Mouse (Mus musculus): ENCODE data around the gene Tnxb. TPM values are rescaled to one million over a fixed set of nuclear protein-coding genes. Genes with fewer than 3 reads are reported as not detected.

Tnxb gene
- polyA plus RNA-seq, 1 experiment from 2014 or later: 0.36 TPM

DNA sequence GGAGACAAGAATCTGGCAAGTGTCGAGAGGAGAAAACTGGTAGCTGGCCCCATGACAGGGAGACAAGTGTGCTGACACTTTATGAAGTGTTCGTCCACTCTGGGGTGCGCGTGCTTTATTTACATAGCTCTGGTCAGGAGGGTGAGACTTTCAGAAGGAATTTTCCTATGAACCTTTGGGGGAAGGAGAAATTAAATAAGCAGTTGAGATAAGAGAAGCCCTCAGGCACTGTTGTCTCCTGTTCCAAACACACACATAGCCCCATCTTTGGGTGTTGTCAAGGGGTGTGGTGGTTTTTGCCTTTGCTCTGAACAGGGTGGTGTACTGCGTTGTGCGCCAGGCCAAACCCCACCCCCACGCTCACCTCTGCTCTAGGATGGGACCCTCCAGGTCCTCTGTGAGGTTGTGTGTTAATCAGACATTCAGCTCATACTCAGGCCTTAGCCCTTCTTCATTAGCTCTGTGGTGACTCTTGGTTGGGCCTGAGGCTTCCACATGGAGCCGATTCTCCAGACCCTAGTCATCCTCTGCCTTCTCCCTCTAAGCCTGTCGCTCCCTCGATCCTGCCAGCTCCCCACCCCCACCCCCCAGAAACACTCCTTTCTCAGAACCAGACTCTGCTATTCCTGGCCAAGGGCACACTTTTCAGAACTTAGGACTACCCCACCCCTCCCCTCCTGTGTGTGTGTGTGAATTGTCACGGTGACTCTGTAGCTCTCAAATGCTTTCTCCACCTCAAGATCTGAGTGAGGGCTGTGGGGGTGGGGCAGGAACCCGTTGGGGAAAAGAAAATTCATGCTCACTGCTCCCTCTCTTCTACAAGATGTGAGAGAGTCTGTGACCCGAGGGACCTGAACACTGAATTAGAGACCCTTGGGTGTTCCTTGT lies 5.1 kb downstream of the Tnxb start:
- Histone ChIP-seq H3K36me3 (replicated peaks; ENCODE audit: insufficient read depth, low read length) (no peaks in the 10 kb centered on the region), H3K4me1 (ENCODE audit: insufficient read depth) (peaks cover 6% of the 10 kb centered on the region; the same call in 1 of the 2 replicates), H3K4me3 (ENCODE audit: low read depth, low read length) (no peak overlapping the region), H3K9me3 (ENCODE audit: low read length) (no peaks in the 10 kb centered on the region), H3K27ac (ENCODE audit: low read depth) (no peak overlapping the region), H3K4me2 (ENCODE audit: low read depth, low read length) (no peak overlapping the region), H3K9ac (replicated peaks) (no peak overlapping the region), H3K27me3 (ENCODE audit: insufficient read depth, low read length) (peaks cover 68% of the 10 kb centered on the region)
- ATAC-seq (no peak), DNase-seq (no peak)
- WGBS (ENCODE audit: insufficient replicate concordance): 55% methylated on average over 13 of the region's 13 CpGs
- no peak for TF ChIP-seq EP300 (IDR thresholded peaks at IDR 0.05; ENCODE audit: low read depth)
- TF ChIP-seq CTCF (IDR thresholded peaks at IDR 0.05; ENCODE audit: low read depth): no peak

DNA sequence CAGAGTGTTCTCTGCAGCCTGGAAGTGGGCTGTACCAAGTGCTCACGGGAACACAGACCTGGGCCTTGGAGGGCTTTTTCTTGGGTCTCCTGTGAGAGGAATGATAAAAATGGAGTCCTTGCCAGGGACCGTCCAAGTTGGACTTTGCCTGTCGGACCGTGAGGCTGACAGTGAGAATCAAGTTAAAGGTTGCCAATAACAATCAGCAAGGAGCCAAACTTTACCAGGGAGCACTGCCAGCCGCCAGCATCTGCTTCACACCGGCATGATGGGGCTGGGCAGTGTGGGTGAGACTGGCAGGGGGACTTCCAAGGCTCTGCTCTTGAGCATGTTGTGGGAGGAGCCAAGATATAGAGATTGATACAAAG lies 5.7 kb downstream of the Tnxb start:
- H3K27me3 ChIP-seq (ENCODE audit: insufficient read depth, low read length): peaks cover 63% of the 10 kb centered on the region
- no peak for DNase-seq
- no peak for TF ChIP-seq EP300 (IDR thresholded peaks at IDR 0.05; ENCODE audit: low read depth)
- TF ChIP-seq CTCF (IDR thresholded peaks at IDR 0.05; ENCODE audit: low read depth): no peak

DNA sequence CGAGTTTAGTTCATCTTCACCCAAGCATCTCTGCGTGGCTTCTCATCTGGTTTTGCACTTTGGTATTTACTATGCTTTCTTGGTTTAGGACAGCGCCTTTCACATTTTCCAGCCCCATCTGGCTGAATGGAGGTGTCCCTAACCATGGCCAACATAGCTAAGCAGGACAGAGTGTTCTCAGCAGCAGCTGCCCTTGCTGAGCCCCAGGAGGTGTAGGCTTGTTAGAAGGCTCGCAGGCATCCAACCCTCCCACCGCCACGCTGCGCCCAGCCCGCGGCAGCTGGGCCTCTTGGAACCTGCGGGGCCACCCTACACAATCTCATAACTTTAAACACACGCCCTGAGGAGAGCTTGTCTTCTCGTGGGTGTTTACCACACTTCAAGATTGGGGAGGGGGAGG lies 6.3 kb downstream of the Tnxb start:
- Histone ChIP-seq H3K4me2 (ENCODE audit: low read depth, low read length) (no peak overlapping the region), H3K27me3 (ENCODE audit: insufficient read depth, low read length) (peaks cover 63% of the 10 kb centered on the region), H3K36me3 (replicated peaks; ENCODE audit: insufficient read depth, low read length) (no peaks in the 10 kb centered on the region), H3K4me1 (ENCODE audit: insufficient read depth) (peaks cover 3% of the 10 kb centered on the region; the same call in 1 of the 2 replicates), H3K27ac (ENCODE audit: low read depth) (no peak overlapping the region), H3K9ac (replicated peaks) (no peak overlapping the region), H3K9me3 (ENCODE audit: low read length) (no peaks in the 10 kb centered on the region), H3K4me3 (ENCODE audit: low read depth, low read length) (no peak overlapping the region)
- 74% methylated on average over 12 of the region's 12 CpGs for WGBS (ENCODE audit: insufficient replicate concordance)
- TF ChIP-seq CTCF (IDR thresholded peaks at IDR 0.05; ENCODE audit: low read depth) (no peak), EP300 (IDR thresholded peaks at IDR 0.05; ENCODE audit: low read depth) (no peak)
- no peak for ATAC-seq
- no peak for DNase-seq

More for the DNA sequence above, 5.7 kb downstream of the Tnxb start:
- H3K36me3 ChIP-seq (replicated peaks; ENCODE audit: insufficient read depth, low read length): no peaks in the 10 kb centered on the region
- peaks cover 6% of the 10 kb centered on the region; the same call in 1 of the 2 replicates for H3K4me1 ChIP-seq (ENCODE audit: insufficient read depth)
- no peak overlapping the region for H3K4me2 ChIP-seq (ENCODE audit: low read depth, low read length)
- 77% methylated on average over 6 of the region's 6 CpGs for WGBS (ENCODE audit: insufficient replicate concordance)
- no peaks in the 10 kb centered on the region for H3K9me3 ChIP-seq (ENCODE audit: low read length)
- no peak for ATAC-seq
- H3K4me3 ChIP-seq (ENCODE audit: low read depth, low read length): no peak overlapping the region
- no peak overlapping the region for H3K9ac ChIP-seq (replicated peaks)
- H3K27ac ChIP-seq (ENCODE audit: low read depth): no peak overlapping the region

DNA sequence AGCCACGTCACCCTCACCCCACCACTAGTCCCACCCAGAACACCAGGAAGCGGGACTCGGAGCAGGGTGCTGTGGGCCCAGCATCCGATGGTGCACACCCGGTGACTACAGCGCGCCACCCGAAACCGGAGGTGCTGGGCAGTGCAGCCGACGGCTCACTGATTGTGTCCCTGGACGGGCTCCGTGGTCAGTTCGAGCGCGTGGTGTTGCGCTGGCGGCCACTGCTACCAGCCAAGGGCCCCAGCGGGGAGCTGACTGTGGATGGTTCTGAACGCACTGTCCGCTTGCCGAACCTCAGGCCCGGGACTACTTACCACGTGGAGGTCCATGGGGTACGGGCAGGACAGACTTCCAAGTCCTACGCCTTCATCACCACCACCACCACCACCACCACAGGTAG lies 9.9 kb downstream of the Tnxb start:
- Histone ChIP-seq H3K27ac (ENCODE audit: low read depth) (no peak overlapping the region), H3K4me3 (ENCODE audit: low read depth, low read length) (no peak overlapping the region), H3K27me3 (ENCODE audit: insufficient read depth, low read length) (peaks cover 38% of the 10 kb centered on the region), H3K9me3 (ENCODE audit: low read length) (no peaks in the 10 kb centered on the region), H3K4me2 (ENCODE audit: low read depth, low read length) (no peak overlapping the region), H3K4me1 (ENCODE audit: insufficient read depth) (no peaks in the 10 kb centered on the region), H3K36me3 (replicated peaks; ENCODE audit: insufficient read depth, low read length) (no peaks in the 10 kb centered on the region), H3K9ac (replicated peaks) (no peak overlapping the region)
- DNase-seq: no peak
- no peak for TF ChIP-seq EP300 (IDR thresholded peaks at IDR 0.05; ENCODE audit: low read depth)
- no peak for TF ChIP-seq CTCF (IDR thresholded peaks at IDR 0.05; ENCODE audit: low read depth)
- no peak for ATAC-seq
- WGBS (ENCODE audit: insufficient replicate concordance): 74% methylated on average over 22 of the region's 26 CpGs

DNA sequence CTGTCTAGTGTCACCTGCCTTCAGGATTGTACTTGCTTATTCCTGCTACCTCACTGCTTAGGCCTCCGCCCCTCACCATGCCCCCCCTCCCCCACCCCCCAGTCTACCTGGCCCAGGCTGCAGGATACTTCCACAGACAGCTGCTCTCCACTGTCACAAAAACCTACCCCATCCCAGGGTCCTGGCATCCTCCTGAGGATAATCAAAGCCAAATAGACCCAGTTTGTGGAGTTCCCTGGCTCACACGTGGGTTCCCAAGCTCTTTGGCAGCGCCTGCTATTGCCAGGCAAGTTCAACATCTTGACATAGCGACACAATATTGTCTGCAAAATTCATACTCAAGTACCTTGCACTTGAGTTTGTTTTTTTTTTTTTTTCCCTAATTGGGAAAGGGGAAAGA lies 10.3 kb downstream of the Tnxb start:
- Histone ChIP-seq H3K9ac (replicated peaks) (no peak overlapping the region), H3K36me3 (replicated peaks; ENCODE audit: insufficient read depth, low read length) (no peaks in the 10 kb centered on the region), H3K4me3 (ENCODE audit: low read depth, low read length) (no peak overlapping the region), H3K27ac (ENCODE audit: low read depth) (no peak overlapping the region), H3K27me3 (ENCODE audit: insufficient read depth, low read length) (peaks cover 38% of the 10 kb centered on the region), H3K4me1 (ENCODE audit: insufficient read depth) (no peaks in the 10 kb centered on the region), H3K9me3 (ENCODE audit: low read length) (no peaks in the 10 kb centered on the region), H3K4me2 (ENCODE audit: low read depth, low read length) (no peak overlapping the region)
- TF ChIP-seq EP300 (IDR thresholded peaks at IDR 0.05; ENCODE audit: low read depth): no peak
- no peak for TF ChIP-seq CTCF (IDR thresholded peaks at IDR 0.05; ENCODE audit: low read depth)
- DNase-seq (no peak), ATAC-seq (no peak)
- WGBS (ENCODE audit: insufficient replicate concordance): 75% methylated on average over 4 of the region's 4 CpGs

DNA sequence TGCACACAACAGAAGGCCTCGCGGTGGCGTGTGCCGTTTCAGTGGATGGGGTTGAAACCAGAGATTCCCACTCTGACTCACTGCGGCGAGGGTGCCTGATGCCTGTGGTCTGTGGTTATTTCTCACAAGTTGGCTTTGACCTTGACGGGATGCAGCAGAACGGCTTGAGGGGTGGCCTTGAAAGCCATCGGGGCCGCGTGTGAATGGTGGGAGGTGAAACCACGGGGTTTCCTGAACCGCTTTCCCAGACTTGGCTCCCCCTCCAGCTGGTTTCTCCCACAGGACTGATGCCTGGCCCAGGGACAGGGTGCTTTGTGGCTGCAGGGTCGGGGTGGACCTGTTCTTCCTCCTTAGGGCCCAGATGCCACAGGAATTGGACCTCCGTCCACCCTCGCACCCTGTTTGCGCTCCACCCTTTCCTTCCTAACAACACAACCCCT lies 10.8 kb downstream of the Tnxb start:
- Histone ChIP-seq H3K36me3 (replicated peaks; ENCODE audit: insufficient read depth, low read length) (no peaks in the 10 kb centered on the region), H3K4me1 (ENCODE audit: insufficient read depth) (no peaks in the 10 kb centered on the region), H3K27ac (ENCODE audit: low read depth) (no peak overlapping the region), H3K9me3 (ENCODE audit: low read length) (no peaks in the 10 kb centered on the region), H3K4me2 (ENCODE audit: low read depth, low read length) (no peak overlapping the region), H3K4me3 (ENCODE audit: low read depth, low read length) (no peak overlapping the region), H3K9ac (replicated peaks) (no peak overlapping the region), H3K27me3 (ENCODE audit: insufficient read depth, low read length) (peaks cover 38% of the 10 kb centered on the region)
- ATAC-seq (no peak), DNase-seq (no peak)
- 23% methylated on average over 17 of the region's 17 CpGs for WGBS (ENCODE audit: insufficient replicate concordance)
- TF ChIP-seq CTCF (IDR thresholded peaks at IDR 0.05; ENCODE audit: low read depth) (no peak), EP300 (IDR thresholded peaks at IDR 0.05; ENCODE audit: low read depth) (no peak)

Measured in liver, postnatal 0 days (tissue).